Mouse (Mus musculus) erythroblast, embryonic 14.5 days (primary cell): ENCODE measurements around the gene Hspb3.

ENCODE experiments used
- GATA1 ChIP-seq: IDR thresholded peaks from 2 replicates; pipeline ENCODE4 v1.6.1; 2012; ENCODE audit warnings: low read length, inconsistent platforms, mixed read lengths
- TAL1 ChIP-seq: IDR thresholded peaks from 3 replicates; pipeline ENCODE4 v1.6.1; 2012; ENCODE audit warnings: low read length, inconsistent platforms, mixed read lengths

GRCm38 (mm10) chr13:113660576-113661310 is 2.7 kb downstream of the Hspb3 start:
- TF ChIP-seq GATA1 = no peak
- TF ChIP-seq TAL1 = no peak
